Mouse (Mus musculus) right cerebral cortex, adult 18-20 months (tissue): ENCODE measurements at regions not wholly inside any gene's neighbourhood (a gene's known extent, or its start where the extent isn't known, plus 50 kb on each side); places are given as distances from the start of the nearest gene placed in this dataset.

Experiments
- DNase-seq: peaks from one replicate; pipeline ENCODE4 v3.0.0; 2022; ENCODE audit warnings: mixed read lengths

DNA sequence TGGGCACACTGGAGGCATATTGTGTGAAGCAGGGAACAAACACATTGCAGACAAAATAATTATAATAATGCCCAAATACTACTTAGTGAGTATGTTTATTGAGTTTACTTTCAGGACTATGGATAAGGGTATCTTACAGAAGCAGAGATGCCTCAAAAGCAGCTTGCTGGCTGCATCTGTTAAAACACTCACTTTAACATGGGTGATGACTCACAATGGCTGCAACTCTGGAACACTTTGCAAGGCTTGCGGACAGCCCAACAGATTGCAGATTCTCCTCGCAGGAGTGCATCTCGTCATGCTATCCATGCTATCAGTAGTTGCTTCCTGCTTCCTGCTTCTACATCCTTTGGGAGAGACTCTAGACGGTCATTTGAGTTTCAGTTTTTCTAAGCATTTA is 373.2 kb upstream of the Arpp21 start:
- DNase-seq: peak; percentile 70

DNA sequence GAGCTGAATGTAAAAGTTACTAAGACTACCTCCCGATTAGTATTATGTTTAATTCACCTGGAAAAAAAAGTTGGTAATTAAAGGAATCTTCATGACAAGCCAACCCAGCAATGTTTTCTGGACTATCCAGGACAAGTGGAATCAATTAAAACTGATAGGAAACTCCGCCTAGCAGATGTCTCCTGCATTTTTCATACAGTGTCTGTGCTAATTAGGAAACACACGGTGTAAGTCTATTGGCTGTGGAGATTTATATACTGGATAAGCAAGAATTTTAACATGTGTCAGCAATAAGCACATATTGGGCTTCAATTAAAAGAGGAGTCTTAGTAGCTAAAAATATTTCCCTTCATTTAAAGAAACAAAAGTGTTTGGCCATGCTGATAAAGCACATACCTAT is 371.5 kb upstream of the Arpp21 start:
- no peak for DNase-seq

- no peak for DNase-seq
Observed at GRCm38 (mm10) chr9:112595731-112596130, 360.0 kb upstream of the Arpp21 start.

GRCm38 (mm10) chr9:112590241-112590640 is 354.5 kb upstream of the Arpp21 start:
- no peak for DNase-seq

DNA sequence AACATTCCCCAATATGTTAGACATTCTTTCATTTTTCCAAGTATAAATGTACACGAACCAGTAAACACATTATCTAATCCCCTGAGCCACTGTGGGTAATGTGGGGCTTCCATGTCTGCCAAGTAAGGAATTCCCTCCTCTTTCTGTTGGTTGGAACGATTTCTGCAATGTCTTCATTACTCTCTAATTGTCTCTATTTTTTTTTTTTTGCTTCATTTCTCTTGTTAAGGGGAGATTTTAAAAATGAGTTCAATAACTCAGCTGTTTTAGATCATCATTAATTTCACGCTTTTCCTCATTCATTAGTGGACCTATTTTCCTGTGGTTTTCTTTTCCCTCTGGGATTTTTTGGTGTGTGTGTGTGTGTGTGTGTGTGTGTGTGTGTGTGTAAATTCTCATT is 337.6 kb upstream of the Arpp21 start:
- DNase-seq: no peak

DNA sequence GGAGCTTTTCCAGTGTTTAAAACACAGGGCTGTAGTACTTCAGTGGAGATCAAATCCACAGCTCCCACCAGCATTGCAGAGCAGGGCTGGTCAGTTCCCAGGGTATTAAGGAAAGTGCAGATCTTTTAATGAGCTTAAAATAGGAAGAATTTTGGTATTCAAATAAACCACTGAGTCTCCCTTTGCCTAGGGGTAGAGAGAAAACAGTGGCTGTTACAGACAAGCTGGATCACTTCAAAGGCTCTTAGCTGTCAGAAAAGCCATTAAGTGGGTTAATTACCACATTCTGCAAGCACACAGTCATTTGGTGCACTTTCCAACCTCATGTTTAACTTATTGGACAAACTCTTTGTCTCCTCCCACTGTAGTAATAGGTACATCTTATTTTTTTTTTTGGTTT is 325.6 kb upstream of the Arpp21 start:
- DNase-seq: no peak

DNA sequence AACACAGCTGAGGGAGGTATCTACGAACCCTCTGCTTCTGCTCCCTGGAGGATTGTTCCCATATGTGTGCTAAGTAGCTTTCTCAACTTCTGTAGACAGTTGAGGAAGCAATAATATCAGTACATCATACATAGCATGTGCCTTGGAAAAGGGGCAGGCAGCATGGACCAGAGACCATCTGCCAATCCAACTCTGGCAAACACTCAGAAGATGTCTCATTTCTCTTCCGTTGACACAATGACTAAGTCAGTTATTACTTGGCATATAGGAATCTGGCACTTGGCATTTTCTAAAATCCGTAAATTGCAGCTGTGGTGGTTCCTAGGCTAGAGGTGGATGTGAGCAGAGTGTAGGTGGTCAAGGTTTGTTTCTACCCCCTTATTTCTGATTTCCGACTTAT is 324.5 kb upstream of the Arpp21 start:
- no peak for DNase-seq

DNA sequence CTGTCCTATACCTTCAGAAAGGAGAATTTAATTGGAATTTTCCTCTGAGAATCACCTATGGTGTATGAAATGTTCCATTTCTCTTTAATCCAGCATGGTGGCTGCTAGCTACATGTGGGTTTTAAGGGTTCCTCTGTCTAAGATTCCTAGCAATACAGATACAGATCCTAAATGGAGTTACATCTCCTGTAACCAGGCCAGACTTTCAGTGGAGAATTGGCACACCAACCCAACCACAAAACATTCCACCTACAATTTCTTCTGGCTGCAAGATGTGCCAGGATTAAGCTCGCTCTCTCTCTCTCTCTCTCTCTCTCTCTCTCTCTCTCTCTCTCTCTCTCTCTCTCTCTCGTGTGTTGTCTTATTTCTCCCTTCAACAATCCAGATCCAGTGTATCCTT is 302.2 kb upstream of the Arpp21 start:
- DNase-seq: peak; percentile 35

DNA sequence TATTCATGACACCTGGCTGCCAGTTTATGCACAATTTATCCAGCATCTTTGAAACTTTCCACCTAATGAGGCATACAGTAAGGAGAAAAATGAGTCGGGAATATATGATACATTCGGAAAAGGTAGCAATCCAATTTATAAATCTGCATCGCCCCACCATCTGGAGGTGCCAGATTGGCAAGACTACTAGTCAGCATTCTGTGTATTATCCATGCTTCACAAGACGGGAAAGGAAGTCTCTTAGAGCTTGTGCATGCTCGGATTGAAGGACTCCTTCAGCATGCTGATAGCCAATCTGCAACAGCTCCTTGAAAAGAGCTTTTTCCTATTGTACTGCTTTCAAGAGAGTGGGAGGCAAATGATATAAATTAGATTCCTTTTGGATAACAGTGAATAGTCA is 289.6 kb upstream of the Arpp21 start:
- DNase-seq: peak; percentile 5

DNA sequence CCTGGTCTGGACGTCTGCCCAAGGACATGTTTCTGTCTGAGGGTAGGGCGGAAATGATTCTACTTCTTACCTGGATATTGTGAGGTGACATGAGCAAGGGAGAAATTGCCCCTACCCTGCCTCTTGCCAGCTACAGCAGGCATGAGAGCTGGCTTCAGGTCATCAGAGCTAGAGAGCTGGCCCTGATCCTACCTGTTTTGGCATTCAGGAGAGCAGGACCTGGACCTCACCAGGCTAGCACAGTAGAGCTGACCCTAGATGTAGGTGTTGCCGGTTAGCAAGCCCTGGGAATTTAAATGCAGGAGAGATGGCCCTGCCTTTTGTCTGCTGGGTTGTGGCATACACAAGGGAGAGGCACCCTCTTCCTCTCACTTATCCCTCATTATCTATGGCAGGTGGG is 287.5 kb upstream of the Arpp21 start:
- DNase-seq: no peak

GRCm38 (mm10) chr9:112510716-112511115 is 275.0 kb upstream of the Arpp21 start:
- no peak for DNase-seq

DNA sequence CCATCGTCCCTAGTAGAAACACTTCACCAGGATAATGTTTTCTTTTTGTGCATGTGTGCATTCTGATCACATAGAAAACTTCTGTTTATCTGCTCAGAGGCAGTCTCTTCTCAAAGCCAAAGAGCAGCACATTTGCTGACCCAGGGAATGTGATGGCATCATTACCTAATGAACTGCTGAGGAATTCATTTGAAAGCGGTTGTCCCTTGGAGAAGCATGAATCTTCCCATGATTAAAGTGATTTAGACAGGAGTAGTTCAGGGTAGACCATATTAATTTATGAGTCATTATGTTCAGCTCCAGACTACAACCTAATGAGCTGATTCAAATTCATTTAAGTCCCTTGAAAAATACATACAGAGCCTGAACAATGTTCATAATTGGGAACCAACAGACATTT is 271.1 kb upstream of the Arpp21 start:
- DNase-seq: no peak

DNA sequence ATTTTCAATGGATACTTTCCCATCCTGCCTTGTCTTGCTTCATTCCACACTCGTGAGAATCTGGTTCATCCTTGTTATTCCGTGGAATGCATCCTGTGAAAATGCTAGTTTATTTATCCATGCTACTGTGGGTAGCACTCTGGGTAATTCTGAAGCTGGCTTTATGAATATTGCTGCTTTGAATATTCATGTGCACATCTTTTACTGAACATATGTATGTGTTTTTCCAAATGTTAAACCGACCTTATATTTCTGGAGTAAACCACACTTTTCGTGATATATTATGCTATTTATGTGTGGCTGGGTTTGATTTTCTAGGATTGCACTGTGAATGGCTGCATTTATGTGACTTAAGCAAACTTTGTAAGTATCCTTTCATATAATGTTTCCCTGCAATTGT is 262.9 kb upstream of the Arpp21 start:
- no peak for DNase-seq

GRCm38 (mm10) chr9:112495930-112496527 is 260.3 kb upstream of the Arpp21 start:
- DNase-seq: no peak

GRCm38 (mm10) chr9:112490963-112491362 is 255.2 kb upstream of the Arpp21 start:
- DNase-seq: no peak

- peak; percentile 27 for DNase-seq
Observed at GRCm38 (mm10) chr9:112476644-112477043, 240.9 kb upstream of the Arpp21 start.

- DNase-seq: no peak
Observed at GRCm38 (mm10) chr9:112457594-112457993, 221.9 kb upstream of the Arpp21 start.

- DNase-seq: peak; percentile 89
Observed at GRCm38 (mm10) chr9:112454706-112455105, 219.0 kb upstream of the Arpp21 start.

DNA sequence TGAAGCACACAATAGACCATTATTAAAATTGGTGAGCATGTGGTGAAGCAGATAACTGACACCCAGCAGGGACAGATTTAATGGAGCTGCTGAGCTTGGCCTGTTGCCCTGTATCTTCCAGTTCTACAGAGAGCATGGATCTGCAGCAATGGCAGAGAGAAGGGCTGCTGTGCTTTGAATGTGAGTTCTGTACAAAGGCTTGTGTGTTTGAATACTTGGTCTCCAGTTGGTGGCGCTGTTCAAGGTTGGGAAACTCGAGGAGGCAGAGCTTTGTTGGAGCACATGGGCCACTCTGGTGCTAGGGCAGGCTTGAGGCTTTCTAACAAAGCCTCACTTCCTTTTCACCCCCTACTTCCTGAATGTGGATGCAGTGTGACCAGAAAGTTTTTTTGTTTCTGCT is 211.8 kb upstream of the Arpp21 start:
- no peak for DNase-seq

DNA sequence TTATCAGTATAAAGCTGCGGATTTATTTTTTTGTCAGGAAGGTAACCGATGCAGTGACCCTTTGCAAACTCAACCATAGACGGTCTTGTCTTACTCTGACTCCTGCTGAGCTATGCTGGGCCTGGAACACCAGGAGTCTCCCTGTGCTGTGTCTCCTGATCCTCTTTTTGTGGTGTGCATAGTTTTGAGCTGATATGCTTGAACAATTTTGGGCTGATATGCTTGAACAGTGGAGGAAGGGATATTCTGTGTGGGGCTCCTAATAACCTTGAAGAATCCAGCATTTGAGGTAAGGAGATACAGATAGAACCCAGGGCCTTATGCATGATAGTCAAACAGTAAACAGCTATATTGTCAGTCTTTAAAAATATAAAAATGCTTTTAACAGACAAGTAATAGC is 211.2 kb upstream of the Arpp21 start:
- no peak for DNase-seq

GRCm38 (mm10) chr9:112446027-112446352 is 210.3 kb upstream of the Arpp21 start:
- DNase-seq: no peak

GRCm38 (mm10) chr9:112445230-112446026 is 209.7 kb upstream of the Arpp21 start:
- no peak for DNase-seq

GRCm38 (mm10) chr9:112444220-112444619 is 208.5 kb upstream of the Arpp21 start:
- DNase-seq: peak; percentile 56

DNA sequence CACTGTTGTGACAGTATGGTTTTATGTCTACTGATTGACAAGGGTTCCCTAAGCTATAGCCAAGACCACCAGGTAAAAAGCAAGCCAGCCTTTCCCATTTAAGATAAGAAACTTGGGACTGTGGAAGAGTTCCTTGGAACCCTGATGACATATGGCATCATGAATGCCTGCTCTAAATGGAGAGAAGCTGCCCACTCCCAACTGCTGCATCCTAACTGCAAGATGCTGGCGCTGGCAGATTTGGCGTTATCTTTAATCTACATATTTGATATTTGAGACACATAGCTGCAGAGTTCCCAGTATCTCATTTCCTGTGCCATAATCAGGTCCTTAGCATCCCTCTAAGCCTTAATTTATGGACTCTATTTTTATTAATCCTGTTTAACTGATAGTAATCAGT is 200.4 kb upstream of the Arpp21 start:
- peak; percentile 60 for DNase-seq

GRCm38 (mm10) chr9:112431920-112432437 is 196.2 kb upstream of the Arpp21 start:
- no peak for DNase-seq
